Mouse (Mus musculus): ENCODE data around the gene Gm10762. TPM values are rescaled to one million over a fixed set of nuclear protein-coding genes. Genes with fewer than 3 reads are reported as not detected.

The Gm10762 gene
- total and polyA plus RNA-seq, 2 experiments from 2014 or later, result 18.2 to 29.8 TPM

DNA sequence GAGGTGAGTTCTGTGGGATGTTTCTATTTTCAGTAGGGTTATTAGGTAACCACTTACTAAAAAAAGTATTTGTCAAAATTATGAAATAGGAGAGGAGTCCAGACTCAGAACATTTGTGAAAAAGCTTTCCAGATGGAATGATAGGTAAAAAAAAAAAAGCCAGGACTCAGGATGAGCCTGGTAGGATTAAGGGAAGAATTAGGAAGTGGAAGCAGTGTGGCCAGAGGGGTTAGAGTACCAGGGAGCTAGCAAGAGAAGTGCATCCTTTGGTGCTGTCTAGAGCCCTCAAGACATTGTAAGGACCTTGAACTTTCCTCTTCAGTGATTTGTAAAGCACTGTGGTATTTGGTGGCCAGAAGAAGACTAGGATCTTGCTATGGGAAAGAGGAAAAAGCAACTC, 4.8 kb upstream of the Gm10762 start:
- Histone ChIP-seq H3K36me3 (ENCODE audit: insufficient read depth, low read length) (no peaks in the 10 kb centered on the region), H3K27me3 (ENCODE audit: insufficient read depth, low read length) (no peaks in the 10 kb centered on the region), H3K4me2 (ENCODE audit: low read depth, low read length, poor library complexity, severe bottlenecking) (no peak overlapping the region), H3K9me3 (ENCODE audit: low read length) (no peaks in the 10 kb centered on the region), H3K9ac (replicated peaks; ENCODE audit: low read length, poor library complexity, severe bottlenecking) (no peak overlapping the region), H3K4me3 (ENCODE audit: low read depth, low read length) (no peak overlapping the region), H3K4me1 (ENCODE audit: insufficient read depth, low read length) (no peaks in the 10 kb centered on the region), H3K27ac (ENCODE audit: low read depth, low read length) (no peak overlapping the region)
- no peak for TF ChIP-seq CTCF (IDR thresholded peaks at IDR 0.05)
- DNase-seq (ENCODE audit: low spot score) (no peak), ATAC-seq (ENCODE audit: low FRiP score) (no peak)

DNA sequence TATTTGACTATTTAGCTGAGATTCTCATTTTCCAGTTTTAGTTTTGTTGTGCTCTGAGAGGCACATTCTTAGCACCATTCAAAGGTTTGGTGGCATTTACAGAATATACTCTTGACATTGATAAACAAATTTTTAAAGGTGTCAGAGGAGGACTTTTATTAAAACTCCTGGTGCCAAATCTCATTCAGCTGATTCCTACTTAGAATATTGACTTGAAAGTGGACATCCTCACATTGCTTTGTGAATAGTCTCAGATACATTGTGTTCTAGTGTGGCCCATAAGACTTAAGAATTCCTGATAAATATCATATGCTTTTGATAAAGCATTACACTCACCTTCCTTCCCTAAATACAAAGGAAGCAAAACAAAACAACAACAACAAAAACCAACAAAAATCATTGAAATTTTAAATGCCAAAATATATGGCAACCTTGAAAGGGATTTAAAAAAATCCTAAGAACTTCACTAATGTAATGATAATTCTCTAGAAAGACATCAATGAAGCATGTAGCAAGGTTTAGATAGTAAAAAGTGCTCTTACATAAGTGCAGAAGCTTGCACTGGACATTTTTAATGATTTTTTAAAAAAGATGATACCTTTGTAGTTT, 1.1 kb upstream of the Gm10762 start:
- TF ChIP-seq CTCF (IDR thresholded peaks at IDR 0.05), result no peak
- peak overlapping the region; percentile 100 for H3K27ac ChIP-seq (ENCODE audit: low read depth, low read length)
- DNase-seq (ENCODE audit: low spot score), result no peak
- no peak for ATAC-seq (ENCODE audit: low FRiP score)
- no peaks in the 10 kb centered on the region for H3K27me3 ChIP-seq (ENCODE audit: insufficient read depth, low read length)
- peak overlapping the region; percentile 67 for H3K4me2 ChIP-seq (ENCODE audit: low read depth, low read length, poor library complexity, severe bottlenecking)
- peak overlapping the region; percentile 90 for H3K4me3 ChIP-seq (ENCODE audit: low read depth, low read length)
- peak overlapping the region; percentile 100; the same call in 1 of the 2 replicates for H3K9ac ChIP-seq (replicated peaks; ENCODE audit: low read length, poor library complexity, severe bottlenecking)
- no peaks in the 10 kb centered on the region for H3K9me3 ChIP-seq (ENCODE audit: low read length)
- 0 out of 2 replicates have a peak, but pooled peaks cover 7% of the 10 kb centered on the region for H3K4me1 ChIP-seq (ENCODE audit: insufficient read depth, low read length)
- H3K36me3 ChIP-seq (ENCODE audit: insufficient read depth, low read length), result no peaks in the 10 kb centered on the region

DNA sequence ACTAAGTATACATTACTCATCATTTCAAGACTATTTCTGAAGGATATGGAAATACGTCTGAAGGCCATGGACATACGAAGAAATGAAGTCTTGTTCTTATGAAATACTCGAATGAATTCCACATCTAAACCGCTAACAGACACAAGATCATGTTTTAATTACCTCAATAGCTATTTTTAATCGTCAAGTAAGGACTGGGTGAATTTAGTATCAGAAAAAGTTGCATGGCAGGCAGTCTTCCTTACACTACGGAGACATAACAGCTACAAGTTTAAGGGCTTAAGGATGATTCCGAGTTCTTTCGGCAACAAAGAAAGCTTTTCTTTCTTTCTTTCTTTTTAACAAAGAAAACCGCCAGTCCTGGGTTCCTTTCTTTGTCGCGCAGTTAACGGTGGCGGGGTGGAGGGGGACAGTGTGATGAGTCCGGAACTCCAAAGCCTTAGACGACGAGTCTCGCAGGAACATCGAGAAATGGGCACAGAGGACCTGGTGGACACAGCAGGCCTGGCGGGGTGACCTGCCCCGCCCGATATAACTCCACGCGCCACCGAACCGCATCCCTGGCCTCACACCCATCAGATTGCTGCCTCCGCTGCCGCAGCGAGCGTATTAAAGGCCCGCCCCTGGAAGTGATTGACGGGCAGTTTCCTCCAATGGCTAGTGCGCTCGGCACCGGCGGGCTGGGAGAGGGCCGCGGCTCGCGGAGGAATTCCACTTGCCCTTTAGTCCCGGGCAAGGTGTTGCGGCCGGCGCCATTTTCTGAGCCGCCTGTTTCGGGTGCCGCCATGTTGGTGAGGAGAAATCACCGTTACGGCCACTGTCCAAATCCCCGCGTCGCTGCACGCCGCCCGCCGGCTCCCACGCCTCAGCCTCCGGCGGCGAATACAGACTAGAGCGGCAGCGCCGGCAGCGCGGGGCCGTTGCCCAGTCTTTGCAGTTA, 614 bp downstream of the Gm10762 start, which contains the start of gene Zc3h6:
Gene Zc3h6, plus strand, starts transcription at position 762 of the 940 bp plus-strand sequence.
- under 1% methylated on average over 63 of the region's 65 CpGs for WGBS

DNA sequence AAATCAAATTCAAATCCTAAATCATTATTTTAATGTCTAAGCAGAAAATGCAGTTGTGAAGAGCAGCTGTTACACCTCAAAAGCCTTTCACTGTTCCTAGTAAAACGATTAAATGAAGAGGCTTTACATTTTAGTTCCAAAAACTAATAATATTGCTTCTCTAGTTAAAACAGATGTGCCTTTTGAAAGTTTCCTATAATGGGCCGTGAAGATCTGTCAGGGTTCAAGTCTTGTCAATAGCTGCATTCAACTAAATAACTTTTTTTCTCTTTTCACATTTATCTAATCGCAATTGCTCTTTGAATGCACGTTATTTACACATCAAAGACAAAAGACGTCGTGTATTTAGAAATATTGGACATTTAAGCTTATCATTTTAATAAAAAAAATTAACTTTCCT, 1.3 kb downstream of the Gm10762 start:
- peak overlapping the region; percentile 100; the same call in 1 of the 2 replicates for H3K9ac ChIP-seq (replicated peaks; ENCODE audit: low read length, poor library complexity, severe bottlenecking)
- H3K9me3 ChIP-seq (ENCODE audit: low read length), result no peaks in the 10 kb centered on the region
- H3K4me2 ChIP-seq (ENCODE audit: low read depth, low read length, poor library complexity, severe bottlenecking), result peak overlapping the region; percentile 67
- WGBS, result 4% methylated on average over 6 of the region's 6 CpGs
- H3K4me1 ChIP-seq (ENCODE audit: insufficient read depth, low read length), result 0 out of 2 replicates have a peak, but pooled peaks cover 7% of the 10 kb centered on the region
- peak overlapping the region; percentile 90 for H3K4me3 ChIP-seq (ENCODE audit: low read depth, low read length)
- no peak for DNase-seq (ENCODE audit: low spot score)
- peak overlapping the region; percentile 100; the same call in 1 of the 2 replicates for H3K27ac ChIP-seq (ENCODE audit: low read depth, low read length)
- TF ChIP-seq CTCF (IDR thresholded peaks at IDR 0.05), result no peak
- H3K27me3 ChIP-seq (ENCODE audit: insufficient read depth, low read length), result no peaks in the 10 kb centered on the region
- H3K36me3 ChIP-seq (ENCODE audit: insufficient read depth, low read length), result no peaks in the 10 kb centered on the region
- no peak for ATAC-seq (ENCODE audit: low FRiP score)

More for the DNA sequence above, 614 bp downstream of the Gm10762 start, which contains the start of gene Zc3h6:
- ATAC-seq (ENCODE audit: low FRiP score) (peak; percentile 98), DNase-seq (ENCODE audit: low spot score) (peak; percentile 100)
- Histone ChIP-seq H3K9me3 (ENCODE audit: low read length) (no peaks in the 10 kb centered on the region), H3K4me2 (ENCODE audit: low read depth, low read length, poor library complexity, severe bottlenecking) (peak within 1 kb of the TSS; percentile 67), H3K27me3 (ENCODE audit: insufficient read depth, low read length) (no peaks in the 10 kb centered on the region), H3K36me3 (ENCODE audit: insufficient read depth, low read length) (no peaks in the 10 kb centered on the region), H3K4me1 (ENCODE audit: insufficient read depth, low read length) (0 out of 2 replicates have a peak, but pooled peaks cover 7% of the 10 kb centered on the region), H3K4me3 (ENCODE audit: low read depth, low read length) (peak within 1 kb of the TSS; percentile 90), H3K9ac (replicated peaks; ENCODE audit: low read length, poor library complexity, severe bottlenecking) (peak within 1 kb of the TSS; percentile 100), H3K27ac (ENCODE audit: low read depth, low read length) (peak within 1 kb of the TSS; percentile 100)
- TF ChIP-seq CTCF (IDR thresholded peaks at IDR 0.05), result no peak

DNA sequence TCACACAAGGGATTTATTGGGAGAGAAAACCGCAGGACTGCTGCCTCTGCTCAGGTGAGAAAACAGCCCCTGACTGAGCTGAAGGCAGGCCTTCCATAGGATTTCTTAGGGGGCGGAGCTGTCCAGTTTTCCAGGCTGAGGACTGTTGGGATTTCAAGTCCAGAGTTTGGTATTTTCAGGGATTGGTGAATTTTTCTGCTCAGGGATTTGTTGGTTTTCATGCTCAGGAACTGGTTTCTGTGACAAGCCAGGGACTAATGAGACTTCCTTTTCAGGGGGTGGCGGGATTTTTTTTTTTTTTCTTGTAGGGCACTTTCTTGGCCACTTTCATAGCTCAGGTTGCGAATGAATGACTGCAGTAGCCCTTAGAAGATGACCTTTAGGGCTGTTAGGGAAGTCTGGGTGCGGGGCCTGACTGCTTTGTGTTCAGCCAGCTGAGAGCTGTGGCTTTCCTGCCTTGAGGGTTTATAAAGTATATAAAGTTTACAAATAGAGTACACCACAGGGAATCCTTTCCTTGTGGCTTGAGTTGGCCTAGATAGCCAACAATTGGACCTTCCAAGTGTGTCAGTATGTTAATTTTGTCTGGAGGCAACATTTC, 1.9 kb downstream of the Gm10762 start:
- H3K4me1 ChIP-seq (ENCODE audit: insufficient read depth, low read length), result 0 out of 2 replicates have a peak, but pooled peaks cover 7% of the 10 kb centered on the region
- H3K36me3 ChIP-seq (ENCODE audit: insufficient read depth, low read length), result no peaks in the 10 kb centered on the region
- ATAC-seq (ENCODE audit: low FRiP score) (no peak), DNase-seq (ENCODE audit: low spot score) (no peak)
- H3K9me3 ChIP-seq (ENCODE audit: low read length), result no peaks in the 10 kb centered on the region
- H3K4me3 ChIP-seq (ENCODE audit: low read depth, low read length), result 0 out of 2 replicates have a peak overlapping the region, but pooled peaks have one; percentile 90
- 42% methylated on average over 5 of the region's 5 CpGs for WGBS
- peak overlapping the region; percentile 68 for H3K27ac ChIP-seq (ENCODE audit: low read depth, low read length)
- TF ChIP-seq CTCF (IDR thresholded peaks at IDR 0.05), result no peak
- H3K27me3 ChIP-seq (ENCODE audit: insufficient read depth, low read length), result no peaks in the 10 kb centered on the region
- H3K4me2 ChIP-seq (ENCODE audit: low read depth, low read length, poor library complexity, severe bottlenecking), result peak overlapping the region; percentile 67
- H3K9ac ChIP-seq (replicated peaks; ENCODE audit: low read length, poor library complexity, severe bottlenecking), result no peak overlapping the region

All from midbrain, postnatal 0 days (tissue).